Mouse (Mus musculus): Measurements from ENCODE around the gene Ctnna3.

Ctnna3 gene

DNA sequence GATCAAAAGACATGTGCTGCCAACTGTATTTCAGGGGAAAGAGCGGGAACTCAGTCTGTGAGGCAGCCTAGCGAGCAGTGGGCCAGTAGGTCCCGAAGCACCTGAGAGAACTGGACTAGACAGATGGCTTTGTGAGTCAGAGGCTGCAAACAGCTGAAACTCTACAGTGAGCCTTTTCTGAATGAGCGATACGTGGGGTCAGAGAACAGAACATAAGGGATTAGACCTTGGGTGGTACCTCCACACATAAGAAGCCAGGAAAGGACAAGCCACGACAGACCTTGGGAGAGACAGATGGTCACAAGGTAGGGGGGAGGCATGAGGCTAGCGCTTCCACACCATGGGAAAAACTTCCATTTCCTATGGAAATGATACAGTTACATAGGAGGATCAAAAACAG, 58.4 kb downstream of the Ctnna3 start:
- no peak for DNase-seq (ENCODE audit: low spot score in 2 of 2)

DNA sequence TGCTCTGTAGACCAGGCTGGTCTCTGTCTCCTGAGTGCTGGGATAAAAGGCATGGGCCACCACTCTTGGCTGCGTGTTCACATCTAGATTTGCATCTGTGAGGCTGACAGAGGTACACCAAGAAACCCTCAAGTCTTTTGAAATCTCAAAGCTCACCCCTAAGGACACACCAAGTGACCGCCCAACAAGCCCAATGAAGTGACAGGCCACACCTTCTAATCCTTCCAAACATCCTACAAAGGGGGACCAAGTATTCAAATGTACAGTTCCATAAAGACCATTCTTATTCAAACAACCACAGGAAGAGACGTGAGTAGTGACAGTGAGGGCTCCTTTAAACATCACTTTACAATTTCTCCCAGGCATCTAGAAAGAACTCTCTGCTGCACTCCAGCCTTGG, 94.1 kb downstream of the Ctnna3 start:
- no peak for DNase-seq (ENCODE audit: low spot score in 2 of 2)

DNA sequence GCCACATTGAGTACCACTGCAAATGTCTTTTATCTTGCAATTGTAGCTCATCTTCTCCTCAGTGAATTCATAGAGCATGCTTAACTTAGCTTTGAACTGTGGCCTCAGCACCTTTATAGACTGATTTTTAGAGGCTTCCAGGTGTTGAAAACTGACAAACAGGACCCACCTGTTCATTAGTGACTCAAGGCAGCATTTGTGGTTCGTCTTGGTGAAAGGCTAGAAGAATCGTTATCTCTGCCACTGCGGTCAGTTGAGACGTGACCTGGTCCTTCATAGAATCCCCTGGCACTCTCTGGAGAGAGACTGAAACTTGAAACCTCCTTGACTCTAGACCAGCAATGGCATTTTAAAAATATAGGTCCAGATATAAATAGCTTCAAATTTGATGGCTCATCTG, 96.1 kb downstream of the Ctnna3 start:
- DNase-seq (ENCODE audit: low spot score in 2 of 2): no peak

DNA sequence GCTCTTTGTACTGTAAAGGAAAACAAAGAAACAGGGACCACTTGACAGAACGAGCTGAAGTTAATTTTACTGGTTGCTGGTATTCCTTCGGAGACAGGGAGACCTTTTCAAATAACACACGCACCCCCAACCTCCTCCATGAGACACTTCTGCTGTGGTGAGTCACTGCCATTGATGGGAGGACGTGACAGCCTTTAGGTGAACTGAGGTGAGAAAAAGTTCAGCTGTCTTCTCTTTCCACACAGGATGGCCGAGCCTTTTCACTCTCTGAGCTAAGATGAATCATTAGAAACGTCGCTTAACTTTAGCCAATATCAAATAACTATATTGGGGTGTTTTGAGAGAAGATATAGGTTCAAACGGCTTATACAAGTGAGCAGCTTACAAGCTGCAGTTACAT, 102.5 kb downstream of the Ctnna3 start:
- no peak for DNase-seq (ENCODE audit: low spot score in 2 of 2)

DNA sequence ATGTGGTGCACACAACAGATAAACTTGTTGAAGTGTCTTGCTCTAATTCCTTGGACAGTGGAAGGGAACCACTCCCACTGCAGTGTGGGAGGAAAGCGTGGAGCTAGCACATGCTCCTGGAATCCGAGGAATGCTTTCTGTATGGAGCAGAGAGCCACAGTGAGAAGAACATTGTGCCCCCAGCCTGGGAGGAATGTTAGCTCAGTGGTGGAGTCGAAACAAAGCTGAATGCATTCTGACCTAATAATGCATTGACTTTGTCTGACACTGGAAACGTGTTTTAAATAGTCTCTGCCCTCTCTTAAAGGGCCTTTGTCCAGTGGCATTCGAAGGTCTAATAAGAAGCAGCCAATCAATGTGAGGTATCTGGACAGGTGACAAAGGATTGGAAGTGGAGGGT, 111.9 kb downstream of the Ctnna3 start:
- DNase-seq (ENCODE audit: low spot score in 2 of 2): no peak

DNA sequence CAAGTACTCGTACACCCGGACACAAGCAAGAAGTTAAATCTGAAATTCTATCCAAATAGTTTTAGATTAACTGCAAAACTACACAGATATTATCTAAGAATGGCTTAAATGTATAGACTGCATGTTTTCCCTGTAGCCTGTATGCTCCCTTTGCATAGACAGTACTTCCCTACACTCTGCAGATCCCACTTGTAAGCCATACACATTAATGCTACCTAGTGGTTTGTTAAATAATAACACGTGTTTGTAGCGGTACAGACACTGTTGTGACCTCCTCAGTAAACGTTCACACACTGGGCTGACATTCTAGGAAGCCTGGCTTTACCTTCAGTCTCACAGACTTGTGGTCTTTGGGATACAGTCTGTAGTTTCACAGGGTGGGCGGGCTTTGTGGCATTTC, 112.6 kb downstream of the Ctnna3 start:
- DNase-seq (ENCODE audit: low spot score in 2 of 2): no peak

DNA sequence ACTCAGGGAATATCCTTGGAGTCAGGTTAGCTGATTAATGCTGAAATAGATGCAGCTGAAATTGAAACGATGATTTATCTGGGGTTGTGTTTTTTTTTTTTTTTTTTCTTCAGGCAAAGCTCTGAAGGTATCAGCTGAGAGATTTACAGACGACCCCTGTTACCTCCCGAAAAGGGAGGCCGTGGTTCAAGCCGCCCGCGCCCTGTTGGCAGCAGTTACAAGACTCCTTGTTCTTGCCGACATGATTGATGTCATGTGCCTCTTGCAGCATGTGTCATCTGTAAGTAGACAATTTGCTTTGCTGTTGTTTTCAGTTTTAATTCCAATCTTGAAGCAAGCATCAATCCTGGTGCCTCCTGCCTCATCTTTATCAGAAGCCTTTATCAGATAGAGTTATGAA, 136.8 kb downstream of the Ctnna3 start:
- DNase-seq (ENCODE audit: low spot score in 2 of 2): no peak

DNA sequence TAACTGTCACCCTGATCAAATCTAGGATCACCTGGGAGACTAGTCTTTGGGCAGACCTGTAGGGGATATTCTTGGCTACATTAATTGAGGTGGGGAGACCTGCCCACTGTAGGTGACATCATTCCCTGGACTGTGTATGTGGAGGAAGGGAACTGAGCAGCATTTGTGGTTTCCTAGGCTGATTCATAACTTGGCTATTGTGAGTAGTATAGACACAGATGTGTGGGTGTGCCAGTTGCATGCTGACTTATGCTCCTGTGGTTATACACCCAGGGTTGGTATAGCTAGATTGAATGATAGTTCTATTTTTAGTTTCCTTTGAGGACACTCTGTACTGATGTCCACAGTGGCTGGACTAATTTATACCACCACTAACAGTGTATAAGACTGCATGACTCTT, 141.7 kb downstream of the Ctnna3 start:
- DNase-seq (ENCODE audit: low spot score in 2 of 2): no peak

DNA sequence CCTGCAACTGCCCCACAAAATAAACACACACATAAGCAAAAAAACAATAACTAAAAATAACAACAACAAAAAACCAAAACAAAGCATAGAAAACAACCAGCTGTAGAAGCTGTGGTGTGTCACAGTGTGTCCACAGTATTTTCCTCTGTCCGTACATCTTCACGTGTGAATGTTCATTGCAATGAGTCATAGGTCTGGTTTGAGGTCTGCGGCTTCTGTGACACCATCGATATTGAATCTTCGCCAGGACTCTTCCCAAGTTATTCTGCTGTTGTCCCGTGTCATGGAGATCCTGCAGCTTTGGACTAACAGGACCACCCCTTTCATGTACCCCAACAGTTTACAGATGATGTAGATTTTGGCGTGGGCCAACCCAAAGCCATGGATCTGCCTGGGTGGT, 143.0 kb downstream of the Ctnna3 start:
- DNase-seq (ENCODE audit: low spot score in 2 of 2): no peak

DNA sequence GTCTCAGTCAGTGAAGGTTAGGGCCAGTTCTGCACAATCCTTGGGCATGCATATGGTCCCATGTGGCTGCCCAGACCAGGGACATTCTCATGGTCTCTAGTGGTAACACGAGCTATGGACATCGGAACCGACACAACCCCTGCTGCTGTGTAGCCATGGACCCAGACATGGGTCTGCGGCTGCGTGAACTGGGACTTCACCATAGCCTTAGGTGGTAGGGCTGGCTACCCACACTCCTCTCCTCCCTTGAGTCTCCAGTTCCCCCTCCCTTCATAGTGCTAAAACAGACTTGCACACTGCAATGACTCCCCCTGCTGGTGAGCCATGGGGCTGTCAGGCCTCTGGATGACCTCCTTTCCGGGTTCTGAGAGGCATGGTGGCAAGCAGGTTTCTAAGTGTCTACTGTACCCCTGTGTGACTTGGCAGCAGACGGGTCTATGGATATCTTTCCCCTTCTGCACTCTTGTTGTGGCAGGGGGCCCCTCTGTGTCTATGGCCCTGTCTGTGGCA, 144.3 kb downstream of the Ctnna3 start:
- no peak for DNase-seq (ENCODE audit: low spot score in 2 of 2)

DNA sequence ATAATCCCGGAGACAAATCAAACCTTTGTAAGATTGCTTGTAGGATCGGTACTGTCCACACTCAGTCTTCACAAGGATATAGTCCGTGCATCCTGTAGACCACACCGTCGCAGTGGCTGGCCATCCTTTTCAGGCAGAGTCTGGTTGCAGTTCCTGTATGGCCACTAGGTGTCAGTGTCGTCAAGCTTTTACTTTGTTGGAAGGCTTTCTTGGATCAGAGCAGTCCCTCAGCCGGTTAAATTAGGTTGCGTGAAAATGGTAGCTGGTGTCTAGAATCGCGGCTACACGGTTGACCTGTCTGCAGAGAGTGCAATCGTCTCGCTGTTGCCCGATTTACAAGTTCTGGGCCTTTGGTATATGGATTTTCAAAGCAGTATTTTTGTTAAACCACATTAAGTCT, 152.7 kb downstream of the Ctnna3 start:
- peak; percentile 62 to 66 for DNase-seq (ENCODE audit: low spot score in 2 of 2)

DNA sequence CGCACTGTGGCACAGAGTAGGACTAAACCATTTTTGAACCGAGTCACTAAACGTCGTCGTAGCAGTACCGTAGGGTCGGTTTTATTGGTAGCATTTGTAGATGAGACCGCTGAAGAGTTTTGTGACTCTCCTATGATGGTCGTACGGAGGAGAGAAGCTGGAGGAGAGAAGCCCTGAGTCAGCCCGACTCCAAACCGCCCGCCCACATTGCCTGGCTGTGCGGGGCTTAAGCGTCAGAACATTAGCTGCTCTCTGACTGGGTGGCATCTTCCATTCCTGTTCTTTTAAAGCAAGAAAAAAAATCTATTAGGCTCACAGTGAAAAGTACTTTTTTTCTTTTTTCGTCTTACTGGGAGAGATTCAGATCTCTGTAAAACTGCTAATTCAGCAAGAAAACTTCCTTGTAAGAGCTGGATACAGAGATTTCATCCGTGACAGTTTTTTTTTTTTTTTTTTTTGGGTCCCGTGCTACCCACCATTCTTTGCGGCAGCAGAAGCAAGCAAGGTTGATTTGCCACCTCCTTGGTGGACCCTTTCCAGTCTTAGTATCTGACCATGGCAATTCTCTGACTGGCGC, 154.0 kb downstream of the Ctnna3 start:
- no peak for DNase-seq (ENCODE audit: low spot score in 2 of 2)

DNA sequence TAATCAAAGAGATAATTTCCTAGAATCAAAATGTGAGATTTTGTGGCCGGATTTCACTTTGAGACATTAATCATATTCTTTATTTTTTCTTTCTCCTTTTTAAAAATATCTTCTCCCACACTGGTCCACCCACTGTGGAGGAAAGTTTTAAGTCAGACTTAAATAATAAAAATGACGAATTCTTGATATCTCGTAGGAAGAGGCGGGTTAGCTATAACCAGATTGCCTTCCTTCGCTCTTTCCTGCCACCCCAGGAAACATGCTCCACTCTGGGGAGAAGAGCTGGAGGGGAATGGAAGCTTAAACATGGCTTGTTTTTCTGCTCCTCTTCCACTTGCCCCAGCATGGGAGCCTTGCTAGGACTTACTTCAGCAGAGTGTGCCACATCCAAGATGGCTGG, 169.5 kb downstream of the Ctnna3 start:
- no peak for DNase-seq (ENCODE audit: low spot score in 2 of 2)

DNA sequence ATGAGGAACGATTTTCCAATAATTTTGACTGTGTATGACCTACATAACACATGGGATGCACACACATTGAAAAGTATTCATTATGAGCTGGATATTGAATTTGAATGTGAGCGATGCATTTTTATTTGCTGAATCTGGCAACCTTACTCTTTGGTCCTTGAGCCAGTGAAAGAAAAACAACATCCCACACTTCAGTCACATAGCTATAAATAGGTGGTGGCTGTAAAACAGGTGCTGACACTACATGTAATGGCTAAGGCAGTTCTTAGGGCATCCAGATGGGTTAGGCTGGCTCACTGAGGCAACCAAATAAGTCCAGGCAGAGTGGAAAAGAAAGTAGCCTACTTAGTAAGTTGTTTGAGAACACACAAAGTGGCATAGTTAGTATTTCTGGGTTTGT, 171.3 kb downstream of the Ctnna3 start:
- no peak for DNase-seq (ENCODE audit: low spot score in 2 of 2)

DNA sequence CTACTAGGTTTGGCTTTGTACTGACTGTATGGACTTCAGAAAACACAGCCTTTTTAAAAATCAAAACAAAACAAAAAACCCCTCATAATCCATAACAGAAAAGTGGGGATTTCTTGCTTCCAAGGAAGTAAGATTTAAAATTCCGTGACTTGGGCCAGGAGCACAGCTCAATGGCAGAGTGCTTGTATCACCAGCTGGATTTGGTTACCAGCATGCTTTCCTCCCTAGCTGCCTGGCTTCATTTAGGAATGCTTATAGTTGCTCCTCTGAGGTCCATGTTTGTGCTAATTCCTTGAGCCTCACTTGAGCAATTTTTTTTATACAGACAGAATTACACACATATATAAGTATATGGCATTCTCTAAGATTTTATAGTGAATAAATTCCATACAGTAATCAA, 198.6 kb downstream of the Ctnna3 start:
- DNase-seq (ENCODE audit: low spot score in 2 of 2): no peak

DNA sequence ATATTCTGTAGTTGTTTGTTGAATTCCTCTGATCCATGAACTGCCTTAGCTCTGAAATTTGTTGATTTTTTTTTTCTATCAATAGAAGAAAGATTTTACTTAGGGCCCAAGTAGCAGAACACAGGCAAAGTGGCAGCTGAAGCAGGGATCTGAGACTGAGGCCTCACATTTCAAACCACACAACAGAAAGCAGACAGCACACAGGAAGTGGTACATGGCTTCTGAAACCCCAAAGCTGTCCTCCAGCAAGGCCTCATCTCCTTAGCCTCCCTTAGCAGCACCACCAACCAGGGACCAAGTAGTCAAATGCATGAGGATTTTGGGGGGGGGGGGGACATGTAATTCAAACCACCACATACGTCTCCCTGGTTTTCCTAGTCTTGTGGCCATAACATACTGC, 204.0 kb downstream of the Ctnna3 start:
- DNase-seq (ENCODE audit: low spot score in 2 of 2): no peak

DNA sequence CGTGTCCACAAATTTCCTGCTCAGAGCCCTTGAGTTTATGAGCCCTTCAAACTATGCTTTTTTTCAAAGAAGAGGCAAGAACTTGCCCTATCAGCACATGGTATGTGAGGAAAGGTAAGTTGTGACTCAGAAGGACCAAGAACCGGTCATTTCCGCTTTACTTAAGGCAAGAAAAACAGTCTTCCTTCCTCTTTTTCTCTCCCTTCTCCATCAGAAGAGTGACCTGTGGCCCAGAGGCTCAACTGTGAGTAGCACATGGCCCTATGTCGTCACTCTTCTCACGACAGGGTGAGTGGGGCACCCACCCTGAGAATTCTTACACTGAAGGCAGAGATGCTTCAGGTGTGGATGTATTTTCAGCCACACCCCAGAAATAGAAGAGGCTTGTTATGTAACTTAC, 208.1 kb downstream of the Ctnna3 start:
- no peak for DNase-seq (ENCODE audit: low spot score in 2 of 2)

DNA sequence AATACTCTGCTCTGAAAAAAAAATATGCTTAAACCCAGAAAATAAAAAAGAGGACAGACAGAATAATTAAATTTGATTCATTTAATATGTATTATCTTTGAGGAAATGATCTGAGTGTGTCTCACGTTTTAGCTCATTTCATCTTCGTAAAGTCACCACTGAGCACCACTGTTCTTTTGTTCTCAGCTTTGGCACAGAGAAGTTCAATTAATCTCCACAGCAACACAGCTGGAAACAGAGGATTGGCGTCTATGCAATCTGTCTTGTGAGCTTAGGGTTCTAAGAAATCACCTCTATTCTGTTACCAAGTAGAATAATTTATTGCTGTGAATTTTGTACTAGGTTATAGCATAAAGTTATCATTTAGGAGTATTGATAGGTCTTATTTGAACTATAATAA, 217.4 kb downstream of the Ctnna3 start:
- DNase-seq (ENCODE audit: low spot score in 2 of 2): no peak

DNA sequence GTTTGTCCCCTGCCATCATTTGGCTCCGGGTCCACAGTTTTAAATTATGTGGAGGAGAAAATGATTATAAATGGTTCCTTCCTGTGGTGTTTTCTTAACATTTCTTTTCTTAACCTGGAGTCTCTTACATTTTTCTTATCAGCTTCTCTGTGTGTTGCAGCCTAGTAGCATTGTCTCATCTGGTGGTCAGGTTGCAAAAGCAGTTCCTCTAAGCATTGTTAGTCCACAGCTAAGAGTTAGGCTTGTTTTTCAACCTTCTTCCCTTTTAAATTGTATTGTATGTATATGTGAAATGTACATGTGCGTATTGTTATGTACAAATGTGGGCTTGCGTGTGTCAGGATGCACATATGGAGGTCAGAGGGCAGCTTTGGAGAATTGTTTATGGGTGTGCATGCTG, 220.4 kb downstream of the Ctnna3 start:
- DNase-seq (ENCODE audit: low spot score in 2 of 2): no peak

DNA sequence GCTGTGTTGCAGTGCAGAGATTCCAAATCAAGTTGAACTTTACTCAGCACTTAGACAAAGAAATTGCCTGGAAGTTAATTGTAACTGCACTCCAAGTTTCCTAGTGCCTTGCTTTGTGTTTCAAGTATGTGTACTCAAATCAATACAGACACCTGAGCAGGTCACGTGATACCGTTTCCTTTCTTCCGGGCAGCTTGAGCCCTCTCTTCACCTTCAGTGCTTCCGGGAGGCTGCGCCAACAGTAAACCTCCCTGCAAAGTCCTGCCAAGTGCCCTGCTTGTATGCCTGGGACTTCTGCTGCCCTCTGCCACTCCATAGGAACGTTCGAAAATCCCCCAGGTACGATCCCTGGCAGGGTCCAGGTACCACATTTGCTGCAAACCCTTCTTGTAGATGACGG, 223.0 kb downstream of the Ctnna3 start:
- DNase-seq (ENCODE audit: low spot score in 2 of 2): no peak

DNA sequence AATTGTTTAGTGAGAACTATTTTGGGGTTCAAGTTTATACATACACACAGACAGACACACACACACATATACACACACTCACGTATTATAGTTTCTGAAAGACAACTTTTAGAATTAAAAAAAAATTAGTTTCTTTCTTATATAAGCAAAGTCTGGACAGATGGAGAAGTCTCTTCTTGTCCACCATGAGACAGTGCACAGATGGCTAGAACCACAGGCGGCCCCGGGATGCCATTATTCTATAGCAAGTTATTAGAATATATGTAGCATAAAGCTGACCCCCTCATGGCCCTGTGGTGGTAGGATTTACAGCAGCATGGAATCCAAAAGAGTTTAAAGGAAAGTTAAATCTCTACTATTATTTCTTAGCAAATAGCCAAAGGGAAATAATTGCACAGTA, 223.7 kb downstream of the Ctnna3 start:
- DNase-seq (ENCODE audit: low spot score in 2 of 2): no peak

DNA sequence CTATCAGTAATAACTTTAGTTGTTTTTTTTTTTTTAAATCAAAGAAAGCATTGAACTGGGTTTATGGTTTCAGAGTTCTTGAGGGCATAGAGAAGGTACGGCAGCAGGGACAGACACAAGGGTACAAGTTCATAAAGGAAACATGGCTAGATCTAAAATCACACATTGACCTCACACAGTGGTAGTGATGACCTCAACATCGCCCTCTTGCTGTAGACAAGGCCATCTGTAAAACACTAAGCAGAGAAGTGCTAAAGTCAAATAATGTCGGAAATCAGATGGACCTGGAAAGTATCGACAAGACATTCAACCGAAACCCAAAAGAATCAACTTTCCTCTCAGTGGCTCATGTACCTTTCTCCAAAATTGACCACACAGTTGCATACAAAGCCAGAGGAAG, 224.7 kb downstream of the Ctnna3 start:
- no peak for DNase-seq (ENCODE audit: low spot score in 2 of 2)

DNA sequence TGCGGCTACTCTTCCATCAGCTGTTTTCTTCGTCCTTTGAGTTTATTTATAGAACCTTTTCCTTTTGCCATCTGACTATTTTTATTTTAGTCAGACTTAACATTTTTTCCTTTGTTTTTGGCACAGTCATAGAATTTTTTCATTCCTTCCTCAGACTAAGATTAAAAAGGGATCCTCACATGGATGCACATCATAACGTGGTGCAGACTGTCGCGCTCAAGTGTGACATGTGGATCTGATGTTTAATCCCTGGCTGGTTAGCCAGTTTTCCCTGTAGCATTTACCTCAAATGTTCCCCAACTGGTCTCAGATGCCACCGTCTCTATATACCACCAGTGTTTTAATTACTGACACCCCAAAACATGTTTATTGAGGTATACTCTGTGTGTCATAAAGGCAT, 246.4 kb downstream of the Ctnna3 start:
- no peak for DNase-seq (ENCODE audit: low spot score in 2 of 2)

DNA sequence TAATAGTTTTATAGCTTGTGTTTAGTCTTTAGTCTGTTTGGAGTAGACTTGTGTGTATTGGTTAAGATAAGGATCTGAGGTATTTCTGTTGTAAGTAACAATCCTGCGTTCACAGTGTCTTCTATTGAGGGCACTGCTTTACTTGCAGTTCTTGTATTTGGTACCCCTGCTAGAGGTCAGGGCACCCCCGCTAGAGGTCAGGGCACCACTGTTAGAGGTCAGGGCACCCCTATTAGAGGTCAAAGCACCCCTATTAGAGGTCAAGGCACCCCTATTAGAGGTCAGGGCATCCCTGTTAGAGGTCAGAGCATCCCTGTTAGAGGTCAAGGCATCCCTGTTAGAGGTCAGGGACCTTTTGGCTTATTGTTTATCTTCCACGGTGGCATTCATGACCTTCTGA, 259.3 kb downstream of the Ctnna3 start:
- no peak for DNase-seq (ENCODE audit: low spot score in 2 of 2)

DNA sequence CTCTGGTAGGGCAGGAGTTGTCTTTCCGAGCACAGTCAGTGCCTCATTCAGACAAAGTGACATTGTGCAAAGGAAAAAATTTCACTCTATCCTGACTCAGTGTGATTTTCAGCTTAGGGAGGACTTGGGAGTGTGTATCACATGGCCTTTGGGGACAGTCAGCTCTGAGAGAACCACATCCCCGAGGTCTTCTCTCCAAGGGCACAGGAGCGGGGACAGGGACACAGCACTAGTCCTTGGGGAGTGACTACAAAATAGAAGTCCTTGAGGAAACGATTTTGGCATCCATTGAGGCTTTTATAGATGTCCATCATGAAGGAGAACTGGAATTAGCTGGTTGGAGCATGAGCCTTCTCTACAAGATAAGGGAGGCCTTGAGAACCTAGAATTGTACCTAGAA, 259.8 kb downstream of the Ctnna3 start:
- no peak for DNase-seq (ENCODE audit: low spot score in 2 of 2)

Measured in urinary bladder, postnatal 36 days (tissue).